Mouse (Mus musculus) heart, postnatal 10 days (tissue): Measurements from ENCODE around the gene Pcsk2. TPM values are rescaled to one million over a fixed set of nuclear protein-coding genes. Genes with fewer than 3 reads are reported as not detected.
A peak's percentile ranks its signal among the peaks of the same experiment; 100 is the strongest.

ENCODE experiments used
- DNase-seq, 2 experiments: peaks; one replicate each; pipeline ENCODE4 v3.0.0; 2021
- intact Hi-C: fragments of 180-260 bp; cut with DNase I; formaldehyde crosslinking; loops from one replicate; pipeline ENCODE4 v1.15.1; 2025
- total RNA-seq, 2 experiments: library from RNA; stranded (reverse); gene quantifications; 2 replicates each; pipeline ENCODE4 v1.2.3; 2021

Pcsk2 gene
- total RNA-seq, 2 experiments from 2014 or later: not detected

DNA sequence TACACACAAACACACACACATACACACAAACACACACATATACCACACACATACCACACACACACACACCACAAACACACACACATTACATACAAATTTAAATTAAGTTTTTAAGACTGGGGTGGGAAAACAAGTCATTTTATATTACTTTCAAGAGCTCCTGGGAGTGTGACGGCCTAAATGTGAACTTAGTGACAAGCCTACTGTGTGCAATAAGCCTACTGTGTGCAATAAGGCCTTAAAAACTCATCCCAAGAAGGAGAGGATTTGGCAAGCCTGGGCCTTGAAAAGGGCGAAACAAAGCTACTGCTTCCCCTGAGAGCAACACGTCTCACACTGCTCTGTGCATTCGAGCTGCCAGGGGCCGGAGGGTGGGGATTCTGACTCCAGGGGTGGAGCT, 286.8 kb downstream of the Pcsk2 start:
- intact Hi-C loops: no loop called here
- DNase-seq: no peak

DNA sequence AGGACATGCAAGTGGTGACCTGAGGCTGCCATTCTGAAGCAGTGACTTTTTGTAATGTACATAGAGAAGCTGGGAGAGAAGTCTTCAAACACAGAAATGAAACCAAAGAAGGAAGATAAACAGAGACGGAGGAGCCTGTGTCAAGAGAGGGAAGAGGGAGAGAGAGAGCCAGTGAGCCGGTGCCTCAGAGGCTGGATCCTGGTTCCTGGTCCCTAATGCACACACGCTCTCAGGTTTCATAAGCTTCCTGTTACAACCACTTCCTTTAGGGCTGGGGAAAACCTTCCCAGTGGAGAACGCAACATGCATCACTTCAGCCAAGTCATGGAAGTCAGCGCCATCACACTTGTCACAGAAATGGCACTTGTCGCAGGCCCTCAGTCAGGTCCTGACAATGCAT, 288.1 kb downstream of the Pcsk2 start:
- intact Hi-C loops: no loop called here
- DNase-seq: no peak

DNA sequence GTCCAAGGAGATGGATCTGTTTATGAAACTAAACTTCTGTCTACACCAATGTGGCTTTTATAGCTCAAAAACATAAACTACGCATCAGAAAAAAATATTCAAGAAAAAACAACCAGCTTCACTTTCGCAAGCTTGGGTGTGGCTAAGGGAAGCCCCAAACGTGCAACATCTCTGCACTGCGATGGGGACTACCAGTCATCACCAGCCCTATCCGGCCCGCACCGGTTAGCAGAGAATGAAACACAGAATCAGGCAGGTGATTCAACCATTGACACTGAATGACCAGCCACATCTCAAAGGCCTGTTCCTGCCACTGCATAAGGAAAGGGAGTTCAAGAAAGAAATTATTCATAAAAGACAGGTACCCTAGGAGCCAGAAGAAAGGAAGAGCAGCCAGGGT, 289.9 kb downstream of the Pcsk2 start:
- intact Hi-C loops: loop anchor here (2.0 to 5.0 kb wide), 2 partner anchors 381 to 616 kb away; no protein-coding TSS in a partner anchor
- DNase-seq: no peak

DNA sequence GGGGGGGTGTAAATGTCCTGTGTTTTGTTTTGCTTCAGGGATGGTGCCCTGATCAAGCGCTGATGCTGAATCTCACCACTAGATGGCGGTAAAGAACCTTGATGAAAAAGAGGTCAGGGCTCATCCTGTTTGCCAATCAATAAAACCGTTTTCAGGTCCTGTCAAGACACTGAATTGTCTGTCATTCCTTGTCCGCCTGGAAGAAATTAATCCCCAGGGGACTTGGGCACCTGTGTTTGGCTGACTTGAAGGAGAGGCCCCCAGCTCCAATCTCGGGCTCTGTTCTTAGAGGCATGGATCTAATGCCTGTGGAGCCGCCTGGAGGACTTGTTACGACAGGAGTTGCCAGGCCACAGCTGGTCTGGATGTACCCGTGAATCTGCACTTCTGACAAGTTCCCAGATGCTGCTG, 291.3 kb downstream of the Pcsk2 start:
- peak; percentile 76 to 86 for DNase-seq
- intact Hi-C loops: loop anchor here (1.0 to 5.0 kb wide), 4 partner anchors 30 to 615 kb away; no protein-coding TSS in a partner anchor

DNA sequence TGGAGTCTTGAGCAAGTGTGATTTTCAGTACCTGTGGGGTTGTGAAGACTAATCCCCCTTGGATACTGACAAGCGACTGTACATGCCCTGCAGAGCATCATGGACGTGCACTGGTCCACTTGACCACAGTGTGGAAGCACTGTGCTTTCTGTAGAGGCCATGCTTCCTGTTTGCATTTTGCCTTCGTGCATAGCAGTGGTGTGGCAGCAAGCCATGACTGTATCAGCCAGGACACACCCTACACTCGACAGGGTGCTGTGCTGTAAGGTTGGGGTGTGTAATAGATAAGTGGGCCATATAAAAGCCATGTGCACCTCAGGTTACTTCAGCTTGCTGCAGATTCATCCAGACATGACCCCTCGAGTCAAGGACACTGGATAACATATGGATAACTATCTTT, 292.7 kb downstream of the Pcsk2 start:
- peak; percentile 42 to 49 for DNase-seq
- intact Hi-C loops: loop anchor here (1.0 to 5.0 kb wide), 2 partner anchors 448 to 614 kb away; no protein-coding TSS in a partner anchor

DNA sequence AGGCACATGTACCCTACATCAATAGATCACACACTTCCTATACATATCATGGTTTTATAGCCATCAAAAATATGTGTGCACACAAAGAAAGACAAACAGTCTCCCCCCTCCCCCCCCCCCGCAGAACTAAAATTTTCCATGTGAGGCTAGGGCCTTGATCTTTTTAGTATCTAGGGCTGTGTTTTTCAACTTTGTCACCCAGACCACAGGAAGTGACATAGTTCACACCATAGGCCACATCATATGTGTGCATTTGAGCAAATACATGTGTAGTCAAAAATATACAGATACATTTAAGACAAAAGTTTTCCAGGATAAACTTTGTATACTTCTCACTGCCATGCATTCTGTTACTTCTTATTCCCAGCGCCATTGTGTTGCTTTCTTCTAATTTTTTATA, 293.5 kb downstream of the Pcsk2 start:
- DNase-seq: no peak
- intact Hi-C loops: loop anchor here (5.0 kb wide), 1 partner anchor 613 kb away; no protein-coding TSS in a partner anchor

DNA sequence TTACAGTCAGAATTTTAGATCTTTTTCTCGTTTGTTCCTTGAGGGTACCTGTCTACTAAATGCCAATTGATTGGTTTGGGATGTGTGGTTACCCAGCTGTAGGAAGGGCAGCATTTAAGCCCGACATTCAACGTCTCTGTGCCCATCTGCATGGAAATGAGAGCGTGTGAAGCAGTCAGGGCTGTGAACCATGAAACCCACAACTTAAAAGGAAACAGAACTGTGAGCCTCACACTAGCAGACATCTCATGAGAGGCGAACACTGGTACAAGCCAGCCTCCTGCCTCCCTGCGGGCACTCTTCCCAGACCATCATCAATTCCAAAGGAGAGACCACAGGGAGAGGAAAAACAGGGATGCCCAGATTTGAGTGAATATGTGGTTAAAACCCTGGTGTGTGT, 294.9 kb downstream of the Pcsk2 start:
- no peak for DNase-seq
- intact Hi-C loops: no loop called here

DNA sequence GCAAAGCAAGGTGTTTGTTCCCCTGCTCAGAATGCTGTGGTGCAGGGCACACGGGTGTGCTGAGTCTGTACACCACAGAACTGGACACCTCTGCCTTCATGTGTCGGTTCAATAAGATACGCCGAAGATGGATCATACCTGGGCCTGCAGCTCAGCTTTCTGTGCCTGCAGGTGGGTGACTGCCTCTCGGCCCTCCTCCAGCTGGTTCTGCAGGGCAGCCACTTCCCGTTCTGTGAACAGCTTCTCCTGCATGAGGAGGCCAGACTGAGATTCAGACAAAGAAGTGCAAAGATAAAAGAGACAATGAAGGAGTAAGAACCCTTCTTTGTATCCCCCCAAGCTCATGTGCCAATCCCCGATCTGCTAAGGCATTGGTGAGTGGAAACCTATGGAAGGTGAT, 295.6 kb downstream of the Pcsk2 start:
- DNase-seq: no peak
- intact Hi-C loops: no loop called here

DNA sequence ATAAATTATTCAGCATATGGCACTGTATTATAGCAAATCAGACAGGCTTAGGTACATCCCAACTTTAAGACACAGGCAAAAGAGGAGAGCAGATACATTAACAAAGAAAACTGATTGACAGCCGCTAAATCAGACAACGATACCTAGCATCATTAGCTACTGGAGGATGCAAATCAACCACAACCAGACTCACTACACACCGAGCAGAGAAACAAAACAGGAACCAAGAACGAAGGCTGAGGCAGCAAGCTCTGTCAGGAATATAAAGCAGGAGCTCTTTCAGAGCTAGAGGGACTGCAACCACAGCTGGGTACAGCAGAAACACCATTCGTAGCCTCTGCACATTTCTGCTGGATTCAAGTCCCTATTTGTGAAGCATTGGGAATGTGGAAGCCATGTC, 298.8 kb downstream of the Pcsk2 start:
- no peak for DNase-seq
- intact Hi-C loops: no loop called here

DNA sequence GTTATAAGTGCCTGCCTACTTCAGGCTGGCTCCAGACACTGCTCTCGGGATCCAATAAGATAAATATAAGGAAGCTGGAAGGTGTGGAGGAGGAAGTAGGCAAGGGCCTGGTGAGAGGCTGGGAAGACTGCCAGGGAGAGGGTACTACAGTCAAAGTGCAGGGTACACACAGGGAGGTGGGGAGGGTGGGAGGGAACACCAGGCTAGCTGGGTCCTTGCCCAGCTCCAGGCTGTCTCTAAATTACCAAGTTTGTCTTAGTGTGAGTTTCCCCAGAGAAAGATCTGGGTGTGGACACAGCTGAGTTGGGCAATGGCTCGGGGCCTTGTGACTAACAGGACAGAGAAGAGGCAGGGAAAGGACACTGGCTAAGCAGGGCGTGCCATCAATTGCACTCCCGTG, 300.8 kb downstream of the Pcsk2 start:
- peak in 1 of 2 experiments; percentile 31 for DNase-seq

DNA sequence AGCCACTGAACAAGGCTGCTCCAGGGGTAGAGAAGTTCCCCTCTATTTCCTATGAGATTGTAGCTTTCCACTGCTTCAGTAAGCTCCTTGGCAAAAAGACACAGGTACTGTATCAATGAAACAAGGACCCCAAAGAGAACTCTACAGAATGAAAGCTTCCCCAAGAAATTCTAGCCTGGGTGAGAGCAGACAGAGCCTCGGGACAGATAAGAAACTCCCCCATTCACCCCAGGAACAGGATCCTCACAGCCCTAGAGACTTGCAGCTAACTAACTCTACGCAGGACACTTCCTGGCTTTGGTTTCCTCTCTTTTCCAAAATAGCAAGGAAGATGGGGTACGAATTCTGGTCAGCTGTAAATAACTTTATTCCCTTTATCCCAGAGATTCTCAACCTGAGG, 301.3 kb downstream of the Pcsk2 start:
- intact Hi-C loops: no loop called here
- no peak for DNase-seq

More for the DNA sequence above, 300.8 kb downstream of the Pcsk2 start:
- intact Hi-C loops: no loop called here

DNA sequence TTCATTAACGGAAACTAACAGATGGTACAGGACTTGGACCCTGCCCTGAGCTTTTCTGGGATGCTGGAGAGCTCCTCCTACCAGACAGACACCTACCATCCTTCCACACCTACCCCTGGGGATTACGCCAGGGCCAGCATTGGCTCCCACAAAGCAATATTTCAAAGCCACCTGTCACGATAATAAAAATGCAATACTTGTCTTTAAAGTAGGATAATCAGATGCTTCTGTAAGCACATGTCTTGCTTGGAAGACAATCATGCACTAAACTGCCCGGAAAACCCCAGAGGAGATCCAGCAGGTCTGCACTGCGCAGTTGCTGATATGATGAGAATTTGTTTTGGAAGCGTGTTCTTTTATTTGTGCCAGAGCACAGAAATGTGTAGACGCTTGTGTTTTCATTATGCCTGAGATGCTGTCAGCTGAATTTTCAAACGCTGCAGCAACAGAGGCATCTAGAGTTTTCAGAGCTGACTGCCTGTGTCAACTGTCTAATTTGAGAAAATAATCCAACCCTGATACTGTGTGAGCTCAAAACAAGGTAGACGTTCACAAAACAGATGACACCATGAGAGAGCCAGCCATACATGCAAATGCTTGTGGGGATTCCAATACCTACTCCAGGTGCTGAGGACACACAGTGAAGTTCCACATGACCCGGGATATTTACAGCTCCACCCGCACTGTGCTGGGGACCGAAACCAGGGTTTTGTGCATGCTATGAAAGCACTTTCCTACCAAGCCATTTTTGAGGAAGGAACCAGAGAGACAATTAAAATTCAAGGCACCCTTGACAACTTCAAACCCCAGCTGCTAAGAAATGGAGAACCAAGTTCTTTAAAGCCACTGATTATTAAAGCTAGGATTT, 305.6 kb downstream of the Pcsk2 start:
- DNase-seq: peak; percentile 14 to 38

DNA sequence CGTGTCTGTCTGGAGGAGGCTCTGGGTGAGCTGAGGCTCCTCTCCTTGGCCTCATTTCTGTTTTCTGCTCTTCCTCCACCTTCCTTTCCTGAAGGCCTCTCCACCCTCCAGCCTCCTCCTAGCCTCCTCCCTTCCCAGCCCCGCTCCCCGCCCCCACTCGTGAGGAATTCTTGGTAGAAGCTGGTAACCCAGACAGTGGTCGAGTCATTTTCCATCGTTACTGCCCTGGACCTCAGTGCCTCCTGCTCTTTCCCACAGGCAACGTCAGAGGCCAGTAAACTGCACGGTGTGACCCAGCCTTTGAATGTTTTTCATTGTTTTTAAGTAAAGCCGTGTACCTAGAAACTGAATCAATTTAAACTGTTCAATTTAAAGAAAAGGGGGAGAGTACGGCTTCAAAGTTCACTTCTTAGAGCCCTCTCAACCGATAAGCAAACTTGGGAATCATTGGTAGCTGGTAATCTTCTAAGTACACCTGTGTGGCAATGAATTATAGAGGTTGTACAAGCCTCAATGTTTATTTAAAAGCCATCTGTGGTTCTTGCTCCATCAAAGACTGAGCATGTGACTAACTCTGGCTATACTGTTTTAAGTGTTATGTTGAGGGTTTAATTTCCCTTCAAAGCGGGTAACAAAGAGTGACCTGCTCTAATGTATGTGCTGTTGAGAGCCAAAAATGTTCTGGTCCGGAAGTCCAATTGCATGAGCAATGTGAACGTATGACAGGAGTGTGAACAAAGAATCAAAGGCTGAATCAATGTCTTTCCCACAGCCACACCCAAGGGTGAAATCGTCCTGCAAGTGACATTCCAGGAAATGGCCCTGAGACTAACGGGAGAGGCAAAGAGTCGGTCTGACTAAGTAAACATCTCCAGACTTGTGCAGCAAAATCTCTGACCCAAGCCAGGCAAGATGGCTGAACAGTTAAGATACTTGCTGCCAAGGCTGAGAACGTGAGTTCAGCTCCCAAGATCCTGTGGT, 306.6 kb downstream of the Pcsk2 start:
- DNase-seq: no peak
- intact Hi-C loops: no loop called here

More for the DNA sequence above, 305.6 kb downstream of the Pcsk2 start:
- intact Hi-C loops: no loop called here

DNA sequence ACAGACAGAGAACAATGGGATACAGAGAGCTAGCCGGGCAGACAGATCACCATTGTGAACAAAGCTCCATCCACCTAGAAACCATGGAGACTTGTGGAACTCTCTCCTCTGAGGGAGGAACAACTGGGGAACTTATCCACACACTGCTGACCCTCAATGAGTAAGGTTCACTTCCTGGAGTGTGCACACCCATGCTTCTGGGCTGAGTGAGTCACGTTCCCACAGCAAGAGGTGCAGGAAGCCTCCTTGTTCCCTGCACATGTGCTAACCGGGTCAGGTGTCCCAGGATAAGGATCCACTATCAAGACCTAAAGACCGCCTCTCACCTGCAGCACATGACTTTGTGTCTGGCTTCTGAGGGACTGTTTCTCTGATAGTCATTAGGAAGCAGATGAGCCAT, 307.5 kb downstream of the Pcsk2 start:
- intact Hi-C loops: no loop called here
- no peak for DNase-seq

DNA sequence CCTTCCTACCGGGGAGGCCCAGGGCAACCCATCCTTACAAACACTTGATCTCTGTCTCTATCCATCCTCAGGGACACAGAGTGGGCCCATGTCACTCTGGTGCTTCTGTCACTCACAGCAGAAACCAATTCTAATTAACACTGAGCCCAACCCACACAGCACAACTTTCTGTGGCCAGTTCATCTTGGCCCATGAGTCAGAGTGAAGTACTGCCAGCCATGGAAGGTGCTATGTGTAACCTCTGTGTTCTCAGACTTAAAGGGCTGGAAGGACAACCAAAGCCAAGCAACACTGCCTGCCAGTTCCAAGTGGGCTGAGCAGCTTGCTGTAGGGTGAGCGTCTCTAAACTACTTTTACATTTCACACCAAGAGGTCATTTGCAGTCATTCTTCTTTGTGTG, 313.2 kb downstream of the Pcsk2 start:
- DNase-seq: no peak
- intact Hi-C loops: no loop called here

DNA sequence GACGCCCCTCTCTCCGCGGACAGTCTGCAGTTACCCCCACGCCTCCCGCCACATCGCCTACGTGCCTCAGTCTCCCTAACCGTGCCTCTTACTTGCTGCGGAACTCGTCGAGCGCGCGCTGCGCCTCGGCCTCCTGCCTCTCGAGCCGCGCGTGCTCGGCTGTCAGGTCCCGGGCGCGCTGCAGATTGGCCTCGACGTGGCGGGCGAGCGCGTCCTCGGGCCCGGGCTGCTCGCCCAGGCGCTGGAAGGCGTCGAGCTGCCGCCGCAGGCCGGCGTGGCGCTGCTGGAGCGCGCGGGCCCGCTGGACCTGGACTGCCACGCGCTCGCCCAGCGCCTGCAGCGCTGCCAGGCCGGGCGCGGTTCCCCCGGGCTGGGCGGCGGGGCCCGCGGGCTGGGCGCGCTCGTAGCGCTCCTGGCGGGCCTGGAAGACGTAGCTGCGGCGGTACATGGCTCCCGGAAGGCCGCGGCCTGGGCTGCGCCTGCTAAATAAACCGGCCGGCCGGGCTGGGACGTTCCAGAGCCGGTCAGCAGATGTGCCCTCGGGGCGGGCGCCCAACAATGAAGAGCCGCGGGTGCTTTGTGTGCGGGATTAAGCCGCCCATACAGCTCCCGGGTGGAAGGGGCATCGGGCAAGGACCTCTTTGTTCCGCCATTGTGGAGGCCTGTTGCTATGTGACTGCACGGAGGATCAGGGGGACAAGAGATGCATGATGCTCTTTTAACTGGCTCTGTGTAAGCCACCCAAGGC, 316.7 kb downstream of the Pcsk2 start, which contains the start of gene Bfsp1:
Gene Bfsp1 (minus strand): TSS at position 690 of the 748 bp plus-strand sequence.
- peak; percentile 70 to 72 for DNase-seq
- intact Hi-C loops: no loop called here

DNA sequence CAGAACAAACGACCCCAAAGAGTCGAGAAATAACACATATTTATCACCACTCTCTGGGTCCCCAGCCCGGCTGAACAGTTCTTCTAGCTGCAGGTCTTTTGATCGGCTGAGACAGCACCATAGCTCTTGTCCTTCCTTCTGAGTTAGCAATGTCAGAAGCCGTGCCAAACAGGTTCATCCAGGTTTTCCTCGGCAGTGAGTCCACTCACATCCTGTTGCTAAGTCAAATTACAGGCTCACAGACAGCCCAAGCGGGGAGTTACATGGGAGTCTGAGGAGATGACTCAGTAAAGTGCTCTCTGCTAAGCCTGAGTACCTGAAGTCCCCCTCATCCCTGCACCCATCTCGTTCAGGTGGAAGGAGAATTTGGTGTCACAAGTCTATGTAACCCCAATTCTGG, 318.6 kb downstream of the Pcsk2 start:
- intact Hi-C loops: no loop called here
- no peak for DNase-seq
